Mouse (Mus musculus) common myeloid progenitor, adult 5-6 weeks (primary cell): ENCODE data around the gene Actr1b. TPM values are rescaled to one million over a fixed set of nuclear protein-coding genes. Genes with fewer than 3 reads are reported as not detected.

Source experiments
- ATAC-seq: replicated peaks from 2 replicates; pipeline ENCODE4 v1.8.0; 2016; ENCODE audit warnings: low read depth, mild to moderate bottlenecking, moderate TSS enrichment, inconsistent platforms; ENCODE audit not compliant: poor library complexity, severe bottlenecking
- total RNA-seq: library from RNA; stranded (forward); fragments of 200-1000, 187-1606 nt; gene quantifications from 2 replicates; pipeline ENCODE4 v1.2.3, GENCODE M21; 2017

Actr1b gene
- total RNA-seq: 40.1 and 42.2 TPM in 2 replicates

- ATAC-seq: no peak
These were observed at the start of gene Actr1b for GRCm38 (mm10) chr1:36714311-36714710. Gene Actr1b, minus strand, starts transcription at chr1:36714422.

DNA sequence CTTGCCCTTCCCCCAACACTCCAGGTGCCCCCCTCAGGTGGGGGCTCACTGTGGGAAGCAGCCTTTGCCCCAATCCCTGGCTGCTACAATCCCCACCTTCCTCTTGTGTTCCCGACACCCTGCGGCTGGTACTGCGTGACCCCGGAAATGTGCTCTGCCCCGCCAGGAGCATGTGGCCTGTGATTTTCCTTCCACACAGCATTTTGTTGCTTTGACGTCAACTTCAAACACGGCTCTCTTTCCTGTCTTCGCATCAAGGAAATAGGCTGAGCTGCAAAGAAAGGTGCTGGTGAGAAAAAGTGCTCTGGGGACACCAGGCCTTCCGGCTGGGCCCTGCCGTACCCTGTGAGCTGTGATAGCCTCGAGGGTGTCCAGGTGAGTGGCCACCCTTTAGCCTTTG, 47.3 kb upstream of the Actr1b start, which contains the start of gene Zap70:
Gene Zap70, plus strand, starts transcription at position 231 of the 400 bp plus-strand sequence.
- ATAC-seq: no peak

DNA sequence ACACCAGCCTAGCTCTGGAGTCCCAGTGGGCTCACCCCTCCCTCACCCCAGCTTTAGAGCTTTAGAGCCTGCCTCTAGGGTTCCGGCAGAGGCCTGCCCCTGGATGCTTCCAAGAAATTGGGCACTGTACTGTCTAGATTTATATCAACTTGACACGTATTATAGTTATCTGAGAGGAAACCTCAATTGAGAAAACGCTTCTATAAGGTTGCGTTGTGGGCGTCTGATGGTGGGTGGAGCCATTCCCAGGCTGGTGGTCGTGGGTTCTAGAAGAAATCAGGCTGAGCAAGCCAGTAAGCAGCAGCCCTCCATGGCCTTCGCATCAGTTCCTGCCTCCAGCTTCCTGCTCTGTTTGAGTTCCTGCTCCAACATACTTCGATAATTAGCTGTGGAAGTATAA, 46.8 kb upstream of the Actr1b start:
- no peak for ATAC-seq

- ATAC-seq: no peak
These were observed 46.2 kb upstream of the Actr1b start for GRCm38 (mm10) chr1:36760401-36760800.

DNA sequence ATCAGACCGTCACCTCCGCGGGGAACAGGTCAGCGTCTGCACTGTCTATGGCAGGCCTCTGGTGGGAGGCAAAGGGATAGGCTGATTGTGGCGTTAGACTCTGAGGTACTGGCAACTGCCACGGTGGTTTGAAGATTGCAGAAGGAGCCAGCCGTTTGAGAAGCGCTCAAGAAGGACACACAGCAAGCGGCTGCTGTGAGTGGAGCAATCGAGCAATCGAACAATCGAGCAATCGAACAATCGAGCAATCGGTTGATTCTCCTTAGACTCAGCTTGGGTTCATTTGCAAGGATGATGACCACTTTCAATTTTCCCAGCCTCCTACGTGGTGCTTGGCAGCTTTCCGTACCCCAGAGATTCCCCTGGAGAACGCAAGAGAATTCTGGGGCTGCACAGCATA, 44.9 kb upstream of the Actr1b start:
- no peak for ATAC-seq

DNA sequence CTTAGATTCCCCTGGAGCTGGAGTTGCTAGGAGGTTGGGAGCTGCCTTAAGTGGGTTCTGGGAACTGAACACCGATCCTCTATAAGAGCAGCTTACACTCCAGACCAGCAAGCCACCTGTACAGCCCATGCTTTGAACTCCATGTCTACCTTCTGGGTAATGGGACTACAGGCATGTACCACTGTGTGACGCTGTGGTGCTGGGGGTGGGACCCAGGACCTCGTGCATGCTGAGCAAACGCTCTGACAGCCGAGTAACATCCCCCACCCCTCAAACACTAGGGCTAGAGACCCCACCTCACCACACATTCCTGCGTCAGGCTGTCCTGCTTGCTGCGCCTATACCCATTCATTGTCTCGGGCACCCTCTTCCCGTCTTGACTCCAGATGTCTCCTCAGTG, 44.3 kb upstream of the Actr1b start:
- ATAC-seq: no peak

DNA sequence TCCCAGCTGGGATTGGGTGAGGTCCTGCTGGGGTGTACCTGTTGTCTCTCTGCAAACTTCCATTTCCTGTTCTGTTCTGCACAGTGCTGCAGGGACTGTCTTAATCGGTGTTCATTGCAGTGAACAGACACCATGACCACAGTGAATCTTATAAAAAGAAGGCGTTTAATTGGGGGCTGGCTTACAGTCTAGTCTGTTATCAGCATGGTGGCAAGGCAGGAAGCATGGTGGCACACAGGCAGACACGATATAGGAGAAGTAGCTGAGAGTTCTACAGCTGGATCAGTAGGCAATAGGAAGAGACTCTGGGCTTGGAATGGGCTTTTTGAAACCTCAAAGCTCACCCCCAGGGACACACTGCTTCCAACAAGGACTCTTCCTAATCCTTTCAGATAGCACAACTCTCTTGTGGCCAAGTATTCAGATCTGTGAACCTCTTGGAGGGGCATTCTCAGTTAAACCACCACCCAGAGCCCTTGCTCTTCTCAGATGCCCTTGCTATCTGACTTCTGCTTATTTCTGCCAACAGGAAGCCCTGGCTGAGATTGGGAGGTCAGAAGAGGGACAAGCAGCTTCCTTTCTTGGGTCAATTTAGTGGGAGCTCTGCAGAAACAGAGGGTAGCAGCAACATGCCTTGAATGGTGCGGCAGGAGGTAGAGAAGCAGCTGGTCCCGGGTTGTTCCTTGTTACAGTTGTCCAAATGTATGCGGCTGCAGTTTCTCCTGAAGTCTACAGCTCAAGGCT, 39.9 kb upstream of the Actr1b start:
- peak; percentile 89 for ATAC-seq

GRCm38 (mm10) chr1:36746452-36746851, 32.2 kb upstream of the Actr1b start:
- ATAC-seq: peak; percentile 54; the same call in 1 of the 2 replicates

DNA sequence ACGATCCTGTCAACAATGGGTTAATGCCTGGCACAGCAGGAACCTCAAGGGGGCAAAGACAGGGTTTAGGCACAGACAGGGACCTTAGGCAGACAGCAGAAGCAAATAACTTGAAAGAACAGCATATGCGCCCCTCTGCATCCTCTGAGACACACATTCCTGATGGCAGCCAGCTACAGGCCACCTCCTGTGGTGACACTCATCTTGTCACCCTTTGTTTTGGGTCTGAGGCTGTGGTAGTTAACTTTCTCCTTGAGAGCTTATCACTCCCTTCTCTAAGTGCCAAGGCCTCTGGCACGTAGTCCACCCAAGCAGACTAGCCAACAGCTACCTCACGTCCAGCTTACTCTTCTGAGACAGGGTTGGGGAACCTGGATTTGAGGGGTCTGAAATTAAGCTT, 31.4 kb upstream of the Actr1b start:
- no peak for ATAC-seq

- peak; percentile 83 for ATAC-seq
These were observed 30.2 kb upstream of the Actr1b start for GRCm38 (mm10) chr1:36744268-36744944.

- no peak for ATAC-seq
These were observed 28.8 kb upstream of the Actr1b start for GRCm38 (mm10) chr1:36743046-36743445.

DNA sequence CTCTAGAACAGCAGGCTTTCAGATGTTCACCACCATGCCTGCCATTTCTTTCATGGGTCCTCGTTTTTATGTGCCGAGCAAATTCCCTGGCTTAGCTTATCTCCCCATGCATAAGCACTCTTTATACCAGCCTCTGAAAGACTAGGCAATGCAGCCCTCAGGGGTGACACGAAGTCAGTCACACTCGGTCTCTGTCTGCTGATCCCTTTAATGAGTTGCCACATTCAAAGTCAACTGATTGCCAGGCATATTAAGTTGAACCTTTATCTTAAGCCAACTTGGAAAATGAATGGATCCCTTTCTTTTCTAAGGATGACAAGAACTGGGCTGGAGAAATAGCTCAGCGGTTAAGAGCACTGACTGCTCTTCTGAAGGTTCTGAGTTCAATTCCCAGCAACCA, 25.0 kb upstream of the Actr1b start:
- no peak for ATAC-seq

GRCm38 (mm10) chr1:36737300-36737699, 23.1 kb upstream of the Actr1b start:
- ATAC-seq: peak; percentile 97

GRCm38 (mm10) chr1:36724057-36724431, 9.8 kb upstream of the Actr1b start:
- no peak for ATAC-seq

DNA sequence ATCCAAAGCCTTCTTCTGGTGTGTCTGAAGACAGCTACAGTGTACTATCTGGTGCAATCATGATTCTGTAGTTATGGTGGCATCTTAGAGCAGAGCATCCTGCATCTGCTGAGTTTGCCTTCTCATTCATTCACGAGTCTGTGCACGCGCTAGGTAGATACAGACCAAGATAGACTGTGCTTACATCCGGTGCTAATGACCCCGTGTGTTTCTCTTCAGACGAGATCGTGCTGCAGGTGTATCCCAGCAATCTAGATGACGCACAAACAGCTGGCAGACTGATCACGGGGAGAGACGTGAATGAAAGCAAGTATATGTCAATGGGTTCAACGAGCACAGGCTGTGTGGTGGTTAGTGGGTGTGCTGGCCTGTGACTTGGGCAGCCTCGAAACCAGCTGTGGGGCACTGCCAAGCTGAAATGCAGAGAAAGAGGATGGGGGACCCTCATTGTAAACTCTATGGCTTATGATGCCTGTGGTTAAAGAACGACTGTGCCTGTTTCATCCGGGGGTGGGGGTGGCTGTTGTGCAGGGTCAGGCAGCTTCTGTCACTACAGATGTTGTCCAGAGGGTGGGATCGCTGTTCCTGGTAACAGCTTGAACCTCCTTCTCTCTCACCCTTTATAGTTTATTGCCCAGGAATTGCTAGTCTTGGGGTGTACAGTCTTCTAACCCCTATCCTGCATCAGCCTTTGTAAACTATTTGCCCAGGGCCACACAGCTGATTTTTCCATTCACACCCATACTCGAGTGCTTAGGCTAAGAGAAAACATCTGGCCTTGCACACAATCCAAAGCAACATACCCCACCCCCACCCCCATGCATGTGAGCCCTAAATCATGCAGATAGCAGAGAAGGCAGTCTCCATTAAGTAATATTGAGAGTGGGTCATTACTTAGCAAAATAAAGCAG, 9.2 kb upstream of the Actr1b start:
- ATAC-seq: no peak

DNA sequence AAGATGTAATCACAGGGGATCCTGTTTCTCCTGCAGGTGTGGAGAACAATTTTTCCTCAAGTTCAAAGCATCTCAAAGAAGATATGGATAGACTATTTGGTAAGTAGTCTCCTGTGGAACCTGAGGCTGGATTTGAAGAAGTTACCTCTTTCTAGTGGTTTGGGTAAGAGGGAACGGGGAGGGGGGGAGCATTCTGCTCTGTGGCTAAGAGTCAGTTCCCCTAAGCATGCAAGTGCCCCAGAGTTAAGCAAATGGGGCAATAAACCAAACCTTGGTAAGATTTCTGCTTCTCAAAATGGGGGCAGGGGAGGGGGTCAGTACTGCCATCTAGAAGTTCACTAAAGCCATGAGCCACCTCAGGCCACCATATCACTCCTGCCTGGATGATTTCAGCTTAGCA, 4.6 kb upstream of the Actr1b start:
- ATAC-seq: peak; percentile 65

GRCm38 (mm10) chr1:36711104-36711503, 3.1 kb downstream of the Actr1b start:
- no peak for ATAC-seq

DNA sequence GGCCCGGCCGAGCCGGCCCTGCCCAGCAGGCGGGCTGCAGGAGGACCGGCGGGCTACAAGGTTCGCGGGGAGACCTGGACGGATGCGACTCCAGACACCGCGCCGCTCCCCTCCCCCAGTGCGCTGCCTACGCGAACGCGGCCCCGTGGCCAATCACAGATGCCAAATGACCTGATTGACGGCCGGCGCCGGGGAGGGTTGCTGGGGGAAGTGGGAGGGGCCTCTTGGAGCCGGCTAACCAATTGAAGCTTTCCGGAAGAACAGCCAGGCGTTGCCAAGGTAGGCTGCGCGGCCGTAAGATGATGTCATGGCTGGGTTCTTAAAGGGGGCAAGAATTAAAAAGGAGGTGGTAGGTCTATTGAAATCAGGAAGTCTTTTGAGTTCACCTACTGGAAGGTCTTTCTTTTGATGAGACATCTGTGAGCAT, 4.4 kb downstream of the Actr1b start, which contains the start of gene 4933424G06Rik:
Gene 4933424G06Rik, plus strand, starts transcription at position 296 of the 427 bp plus-strand sequence.
- ATAC-seq: peak; percentile 98

DNA sequence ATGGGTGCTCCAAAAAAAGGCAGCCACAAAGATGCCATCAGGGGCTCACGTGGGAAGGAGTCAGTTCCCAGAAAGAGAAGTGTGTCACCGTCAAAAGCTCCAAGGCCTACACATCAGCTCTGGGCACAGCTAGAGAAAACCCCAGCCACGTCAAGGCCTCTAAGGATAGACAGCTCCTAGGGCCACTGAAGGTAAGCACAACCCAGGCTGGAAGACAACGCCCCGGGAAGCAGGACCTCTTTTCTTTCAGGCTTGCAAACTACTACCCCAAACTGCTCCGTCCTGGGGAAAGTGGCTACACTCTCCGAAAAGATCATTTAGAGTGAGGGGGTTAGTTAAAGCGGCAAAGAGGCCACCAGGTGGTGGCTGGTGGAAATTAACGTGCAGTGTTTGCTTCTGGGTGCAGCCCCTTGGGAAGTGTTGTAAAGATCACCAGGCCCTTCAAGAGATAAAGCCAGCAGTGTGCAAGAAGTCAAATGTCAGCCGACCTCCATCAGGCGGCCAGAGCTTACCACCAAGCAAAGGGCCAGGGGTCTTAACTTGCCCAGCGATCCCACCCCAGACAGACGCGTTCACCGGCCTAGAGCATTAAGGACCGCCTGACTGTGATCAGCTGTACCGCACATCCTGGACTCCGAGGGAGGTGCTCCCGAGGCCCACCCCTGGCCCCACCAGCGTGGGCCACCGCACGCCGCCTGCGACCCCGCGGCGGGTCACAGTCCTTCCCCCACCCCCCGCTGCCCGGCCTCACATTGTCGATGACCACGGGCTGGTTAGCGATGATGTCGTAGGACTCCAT, 5.0 kb downstream of the Actr1b start:
- peak; percentile 45 for ATAC-seq

- ATAC-seq: no peak
These were observed 5.6 kb downstream of the Actr1b start for GRCm38 (mm10) chr1:36708626-36709025.
